Mouse (Mus musculus) embryonic facial prominence, embryonic 11.5 days (tissue): ENCODE measurements around the gene A430033K04Rik. TPM values are rescaled to one million over a fixed set of nuclear protein-coding genes. Genes with fewer than 3 reads are reported as not detected.

Experiments used
- ATAC-seq: fragments of 200-750 bp; cut with Nextera tagmentation; replicated peaks from 2 replicates; pipeline ENCODE4 v1.8.0; 2017; ENCODE audit warnings: low read depth; ENCODE audit not compliant: insufficient number of reproducible peaks, low FRiP score, low TSS enrichment
- DNase-seq: peaks from one replicate; pipeline ENCODE4 v3.0.0-alpha.2; 2015; ENCODE audit warnings: low spot score
- H3K27ac ChIP-seq: fragments of 300-500 bp; sonication (generic); replicated peaks from 2 replicates; pipeline ENCODE4 v1.5.1; 2014; ENCODE audit warnings: mild to moderate bottlenecking, low read depth, low read length, control low read depth
- H3K27me3 ChIP-seq: fragments of 300-500 bp; sonication (generic); 2 replicates; pipeline ENCODE4 v1.6.1; 2014; ENCODE audit warnings: mild to moderate bottlenecking, low read length, moderate library complexity, mixed read lengths; ENCODE audit not compliant: control insufficient read depth, insufficient read depth
- H3K36me3 ChIP-seq: fragments of 300-500 bp; sonication (generic); replicated peaks from 2 replicates; pipeline ENCODE4 v1.6.1; 2014; ENCODE audit warnings: low read depth, mild to moderate bottlenecking, low read length, moderate library complexity, mixed read lengths; ENCODE audit not compliant: control insufficient read depth, insufficient read depth
- H3K4me1 ChIP-seq: fragments of 300-500 bp; sonication (generic); 2 replicates; pipeline ENCODE4 v1.6.1; 2014; ENCODE audit warnings: low read length, mixed read lengths; ENCODE audit not compliant: control insufficient read depth, insufficient read depth
- H3K4me2 ChIP-seq: fragments of 300-500 bp; sonication (generic); 2 replicates; pipeline ENCODE4 v1.6.1; 2014; ENCODE audit warnings: low read depth, mild to moderate bottlenecking, control low read depth, low read length, moderate library complexity
- H3K4me3 ChIP-seq: fragments of 300-500 bp; sonication (generic); 2 replicates; pipeline ENCODE4 v1.5.1; 2014; ENCODE audit warnings: low read depth, low read length, control low read depth
- H3K9ac ChIP-seq: fragments of 300-500 bp; sonication (generic); replicated peaks from 2 replicates; pipeline ENCODE4 v1.6.1; 2014; ENCODE audit warnings: mild to moderate bottlenecking, control low read depth, low read length
- H3K9me3 ChIP-seq: fragments of 300-500 bp; sonication (generic); replicated peaks from 2 replicates; pipeline ENCODE4 v1.6.1; 2016; ENCODE audit warnings: mild to moderate bottlenecking, low read length, inconsistent platforms, mixed read lengths; ENCODE audit not compliant: control insufficient read depth
- WGBS: fragments of 180-500 bp; shearing (Covaris S2); extraction: QIAGEN DNeasy Blood & Tissue Kit; methylation state at CpG from one replicate; pipeline ENCODE4 v1.1.7; 2014; 5-methylcytosine and 5-hydroxymethylcytosine counted together
- polyA plus RNA-seq: library from polyadenylated mRNA; unstranded; fragments of >200 nt; fragmentation: Nextera tagmentation; extraction: Ambion mirVana; gene quantifications from 2 replicates; pipeline ENCODE4 v1.2.1, GENCODE M21; 2014

A430033K04Rik gene
- polyA plus RNA-seq, 1 experiment from 2014 or later = 12.3 TPM

- WGBS = 97% methylated on average over 7 of the region's 7 CpGs
- Histone ChIP-seq H3K36me3 (no peaks in the 10 kb centered on the region), H3K27ac (no peak overlapping the region), H3K9ac (no peak overlapping the region), H3K9me3 (no peaks in the 10 kb centered on the region), H3K4me3 (no peak overlapping the region), H3K4me1 (no peaks in the 10 kb centered on the region), H3K4me2 (no peak overlapping the region), H3K27me3 (no peaks in the 10 kb centered on the region)
- no peak for ATAC-seq
- DNase-seq = no peak
Observed at GRCm38 (mm10) chr5:138683821-138684220, 61.2 kb downstream of the A430033K04Rik start.

- 76% methylated on average over 5 of the region's 5 CpGs for WGBS
- Histone ChIP-seq H3K36me3 (no peaks in the 10 kb centered on the region), H3K4me3 (no peak overlapping the region), H3K27me3 (no peaks in the 10 kb centered on the region), H3K4me1 (no peaks in the 10 kb centered on the region), H3K9ac (no peak overlapping the region), H3K4me2 (no peak overlapping the region), H3K9me3 (no peaks in the 10 kb centered on the region), H3K27ac (no peak overlapping the region)
- DNase-seq (no peak), ATAC-seq (no peak)
Observed at GRCm38 (mm10) chr5:138687453-138687852, 64.8 kb downstream of the A430033K04Rik start.

GRCm38 (mm10) chr5:138689254-138689653 is 66.6 kb downstream of the A430033K04Rik start:
- ATAC-seq = no peak
- Histone ChIP-seq H3K27me3 (no peaks in the 10 kb centered on the region), H3K4me3 (no peak overlapping the region), H3K9ac (no peak overlapping the region), H3K4me1 (no peaks in the 10 kb centered on the region), H3K9me3 (no peaks in the 10 kb centered on the region), H3K4me2 (no peak overlapping the region), H3K36me3 (no peaks in the 10 kb centered on the region), H3K27ac (no peak overlapping the region)
- 68% methylated on average over 5 of the region's 5 CpGs for WGBS
- DNase-seq = no peak

- H3K27me3 ChIP-seq = no peaks in the 10 kb centered on the region
- H3K4me1 ChIP-seq = no peaks in the 10 kb centered on the region
- no peaks in the 10 kb centered on the region for H3K36me3 ChIP-seq
- H3K4me2 ChIP-seq = no peak overlapping the region
- DNase-seq = no peak
- H3K9me3 ChIP-seq = no peaks in the 10 kb centered on the region
- H3K9ac ChIP-seq = no peak overlapping the region
- no peak overlapping the region for H3K27ac ChIP-seq
- H3K4me3 ChIP-seq = no peak overlapping the region
- ATAC-seq = no peak
Observed at GRCm38 (mm10) chr5:138692936-138693570, 70.4 kb downstream of the A430033K04Rik start.

- ATAC-seq (no peak), DNase-seq (no peak)
- Histone ChIP-seq H3K27me3 (no peaks in the 10 kb centered on the region), H3K27ac (no peak overlapping the region), H3K4me1 (no peaks in the 10 kb centered on the region), H3K9me3 (no peaks in the 10 kb centered on the region), H3K4me3 (no peak overlapping the region), H3K9ac (no peak overlapping the region), H3K4me2 (no peak overlapping the region), H3K36me3 (no peaks in the 10 kb centered on the region)
- WGBS = 63% methylated on average over 2 of the region's 2 CpGs
Observed at GRCm38 (mm10) chr5:138694036-138694435, 71.4 kb downstream of the A430033K04Rik start.

- DNase-seq = no peak
Observed at GRCm38 (mm10) chr5:138694496-138695167, 72.0 kb downstream of the A430033K04Rik start.

GRCm38 (mm10) chr5:138697466-138697865 is 74.8 kb downstream of the A430033K04Rik start:
- Histone ChIP-seq H3K27ac (no peak overlapping the region), H3K4me2 (no peak overlapping the region), H3K4me3 (no peak overlapping the region), H3K4me1 (no peaks in the 10 kb centered on the region), H3K36me3 (no peaks in the 10 kb centered on the region), H3K9me3 (no peaks in the 10 kb centered on the region), H3K27me3 (no peaks in the 10 kb centered on the region), H3K9ac (no peak overlapping the region)
- no peak for ATAC-seq
- DNase-seq = no peak
- WGBS = 65% methylated on average over 6 of the region's 6 CpGs

More at GRCm38 (mm10) chr5:138694496-138695167, 72.0 kb downstream of the A430033K04Rik start:
- no peak overlapping the region for H3K9ac ChIP-seq
- H3K36me3 ChIP-seq = no peaks in the 10 kb centered on the region
- H3K9me3 ChIP-seq = no peaks in the 10 kb centered on the region
- H3K4me1 ChIP-seq = no peaks in the 10 kb centered on the region
- 50% methylated on average over 4 of the region's 4 CpGs for WGBS
- no peak overlapping the region for H3K4me2 ChIP-seq
- no peak overlapping the region for H3K4me3 ChIP-seq
- no peaks in the 10 kb centered on the region for H3K27me3 ChIP-seq
- H3K27ac ChIP-seq = no peak overlapping the region
- no peak for ATAC-seq
